Comparison of ENCODE assay signal across 13 mouse cellular contexts in the genomic region with DNA sequence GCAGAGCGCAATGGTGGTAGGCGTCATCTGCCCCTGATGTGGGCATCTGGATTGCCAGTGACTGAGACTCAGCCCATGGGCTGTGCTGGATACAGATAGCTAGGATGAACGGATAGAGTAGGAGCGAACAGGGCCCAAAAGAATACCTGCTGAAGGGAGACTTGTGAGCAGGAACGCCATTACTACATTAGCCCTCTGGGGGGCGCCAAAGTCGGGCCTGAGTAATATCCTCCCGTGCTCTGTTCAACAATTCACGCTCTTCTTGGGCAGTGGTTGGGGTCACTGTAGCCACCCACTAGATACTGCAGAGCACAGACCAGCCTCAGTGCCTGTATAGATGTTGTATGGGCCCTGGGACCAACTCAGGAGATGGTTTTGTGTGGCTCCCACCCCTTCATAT. TPM values are rescaled to one million over a fixed set of nuclear protein-coding genes. Genes with fewer than 3 reads are reported as not detected.
DNase-seq lines count a peak whose midpoint lies in the region; ATAC-seq and TF ChIP-seq lines count a peak whose summit lies in the region.
"Had no signal": no experiment of that assay in that cellular context is flagged by ENCODE, and none has a peak within 500 bp of the region (broad histone marks: within the 10 kb centered on the region; RNA-seq: fewer than 3 reads in every experiment).

No protein-coding gene starts in this region.

- no peaks in the 10 kb centered on the region for H3K36me3 ChIP-seq in kidney, postnatal 0 days (ENCODE audit: insufficient read depth, low read length)
- H3K36me3 ChIP-seq: heart, embryonic 15.5 days; limb, embryonic 12.5 days; midbrain, embryonic 12.5 days had no signal

- H3K27ac ChIP-seq in kidney, postnatal 0 days: no peak overlapping the region
- H3K27ac ChIP-seq in cortical plate, adult 2 months (ENCODE audit: insufficient read depth, low read length): no peak overlapping the region
- H3K27ac ChIP-seq: heart, embryonic 15.5 days; limb, embryonic 12.5 days; midbrain, embryonic 12.5 days had no signal

- peak; percentile 35; the same call in 1 of the 2 replicates for TF ChIP-seq CTCF in kidney, postnatal 0 days (IDR thresholded peaks at IDR 0.05; ENCODE audit: low read depth)
- peak; percentile 59 for TF ChIP-seq CTCF in cortical plate, adult 2 months (IDR thresholded peaks at IDR 0.05; ENCODE audit: extremely low read depth, insufficient read depth, low read length)

- ATAC-seq in kidney, postnatal 0 days (replicated peaks; ENCODE audit: low FRiP score, low read depth): no peak
- no peak for ATAC-seq in monocyte, adult 5-6 weeks (replicated peaks; ENCODE audit: insufficient number of reproducible peaks, low FRiP score, low TSS enrichment, poor library complexity, severe bottlenecking)

- DNase-seq in kidney, postnatal 0 days (ENCODE audit: low spot score): no peak
- DNase-seq in kidney, postnatal 36 days: no peak
- peak; percentile 18 to 26 for DNase-seq in B cell, adult 2 months
- DNase-seq in NIH3T3 (ENCODE audit: low read depth): peak; percentile 28
- DNase-seq in Muller cell, postnatal 12 days (ENCODE audit: inconsistent ontology term): no peak
- DNase-seq: embryo, embryonic 11 days; thymus, postnatal 14 days had no signal

- 27% methylated on average over 9 of the region's 9 CpGs for WGBS in kidney, postnatal 0 days

- peaks cover 6% of the 10 kb centered on the region; the same call in 1 of the 2 replicates for H3K27me3 ChIP-seq in kidney, postnatal 0 days (ENCODE audit: insufficient read depth, low read length)

- no peaks in the 10 kb centered on the region for H3K9me3 ChIP-seq in kidney, postnatal 0 days (replicated peaks; ENCODE audit: low read length)
- H3K9me3 ChIP-seq: heart, embryonic 15.5 days; limb, embryonic 12.5 days; midbrain, embryonic 12.5 days had no signal

- no peak overlapping the region for H3K9ac ChIP-seq in kidney, postnatal 0 days (ENCODE audit: low read depth, low read length)
- H3K9ac ChIP-seq: heart, embryonic 15.5 days; limb, embryonic 12.5 days; midbrain, embryonic 12.5 days had no signal

- no peak for TF ChIP-seq POLR2A in cortical plate, adult 2 months (IDR thresholded peaks at IDR 0.05; ENCODE audit: extremely low read depth, insufficient read depth, low read length)

- no peak overlapping the region for H3K4me3 ChIP-seq in kidney, postnatal 0 days (replicated peaks; ENCODE audit: low read depth, low read length)
- no peak overlapping the region for H3K4me3 ChIP-seq in cortical plate, adult 2 months (ENCODE audit: insufficient read depth, low read length)
- H3K4me3 ChIP-seq: heart, embryonic 15.5 days; limb, embryonic 12.5 days; midbrain, embryonic 12.5 days had no signal

- no peaks in the 10 kb centered on the region for H3K4me1 ChIP-seq in kidney, postnatal 0 days (replicated peaks; ENCODE audit: insufficient read depth, low read length)
- H3K4me1 ChIP-seq in cortical plate, adult 2 months (ENCODE audit: control insufficient read depth, insufficient read depth, low read length): peaks cover 5% of the 10 kb centered on the region

- no peak overlapping the region for H3K4me2 ChIP-seq in kidney, postnatal 0 days (ENCODE audit: low read length)
- H3K4me2 ChIP-seq: heart, embryonic 15.5 days; limb, embryonic 12.5 days; midbrain, embryonic 12.5 days had no signal

RNA-seq across cellular contexts. Expression of gene Zdhhc22, which starts 9.1 kb away (rescaled TPM):
- 0.03 TPM in 1 of 2 replicates, not detected in the other for polyA plus RNA-seq in kidney, postnatal 0 days (2015; fragmentation: Nextera tagmentation; extraction: Ambion mirVana)
- polyA plus RNA-seq in cortical plate, adult 2 months (2012; rRNA removed): 61.1 and 65.1 TPM in 2 replicates
- total RNA-seq in monocyte, adult 5-6 weeks (2017): 0.38 TPM in 1 of 3 replicates, not detected in the others
- polyA plus RNA-seq: heart, embryonic 15.5 days; kidney, embryonic 16.5 days had no signal

RNA-seq across cellular contexts. Expression of gene Cipc, which starts 34.3 kb away (rescaled TPM):
- 14.8 and 16.1 TPM in 2 replicates for polyA plus RNA-seq in kidney, postnatal 0 days (2015; fragmentation: Nextera tagmentation; extraction: Ambion mirVana)
- 83.7 and 84.4 TPM in 2 replicates for polyA plus RNA-seq in cortical plate, adult 2 months (2012; rRNA removed)
- total RNA-seq in monocyte, adult 5-6 weeks (2017): 25.1 to 34.7 TPM (median 25.9 TPM) in 3 replicates

RNA-seq across cellular contexts. Expression of gene Tmem63c, which starts 40.0 kb away (rescaled TPM):
- polyA plus RNA-seq in kidney, postnatal 0 days (2015; fragmentation: Nextera tagmentation; extraction: Ambion mirVana): 0.08 and 0.11 TPM in 2 replicates
- polyA plus RNA-seq in cortical plate, adult 2 months (2012; rRNA removed): 39.0 and 41.3 TPM in 2 replicates
- not detected in 3 replicates for total RNA-seq in monocyte, adult 5-6 weeks (2017)
- polyA plus RNA-seq: limb, embryonic 12.5 days had no signal

Comparison
In these comparisons a context has a peak if more than half of its experiments do, and no peak if none do; other contexts are left out.
1. DNase-seq: peak in B cell, adult 2 months (2 of 2) and NIH3T3 (single experiment); none in kidney, postnatal 0 days (single experiment), kidney, postnatal 36 days (0 of 2) and Muller cell, postnatal 12 days (single experiment).
2. RNA of gene Zdhhc22, which starts 9.1 kb away (polyA plus RNA-seq): 61.1 to 65.1 TPM in cortical plate, adult 2 months; 0.03 TPM in kidney, postnatal 0 days; every median in the first group is over 10 times any median in the second.
3. RNA of gene Tmem63c, which starts 40.0 kb away (polyA plus RNA-seq): 39.0 to 41.3 TPM in cortical plate, adult 2 months; 0.08 to 0.11 TPM in kidney, postnatal 0 days; every median in the first group is over 10 times any median in the second.